Mouse (Mus musculus): ENCODE measurements around the gene Ints14. TPM values are rescaled to one million over a fixed set of nuclear protein-coding genes. Genes with fewer than 3 reads are reported as not detected.

Ints14 gene
- total and polyA plus RNA-seq, 3 experiments: 30.1 to 58.2 (median 52.9) TPM

- H3K27me3 ChIP-seq (replicated peaks): peaks cover 22% of the 10 kb centered on the region
- no peak overlapping the region for H3K4me3 ChIP-seq (replicated peaks in 1 of 3; ENCODE audit: low read depth in 2 of 3, low read length in 2 of 3, poor library complexity in 1 of 3)
- H3K27ac ChIP-seq (ENCODE audit: insufficient read depth, low read depth): no peak overlapping the region
- no peaks in the 10 kb centered on the region for H3K9me3 ChIP-seq (replicated peaks; ENCODE audit: low read length)
- no peak overlapping the region for H3K9ac ChIP-seq (ENCODE audit: insufficient read depth, low read depth)
- H3K4me1 ChIP-seq (ENCODE audit: control insufficient read depth in 1 of 2, insufficient read depth in 2 of 2): no peaks in the 10 kb centered on the region
- TF ChIP-seq BHLHE40 (IDR thresholded peaks at IDR 0.05; ENCODE audit: low read depth, low read length) (no peak), TCF12 (IDR thresholded peaks at IDR 0.05; ENCODE audit: low read depth, low read length) (no peak), CTCF (conservative IDR thresholded peaks at IDR 0.05 in 1 of 2, IDR thresholded peaks at IDR 0.05 in 1 of 2; ENCODE audit: low read depth in 2 of 2, low read length in 2 of 2) (no peak), ZKSCAN1 (IDR thresholded peaks at IDR 0.05; ENCODE audit: borderline replicate concordance, low read depth, low read length) (no peak), IRF4 (IDR thresholded peaks at IDR 0.05; ENCODE audit: low read depth, low read length) (no peak), ZC3H11A (IDR thresholded peaks at IDR 0.05; ENCODE audit: low read depth, low read length) (no peak), NELFE (IDR thresholded peaks at IDR 0.05; ENCODE audit: low read depth, low read length) (no peak), POLR2AphosphoS2 (IDR thresholded peaks at IDR 0.05; ENCODE audit: low read depth, low read length) (no peak), MYC (IDR thresholded peaks at IDR 0.05; ENCODE audit: low read depth, low read length) (no peak), KAT2A (IDR thresholded peaks at IDR 0.05; ENCODE audit: insufficient replicate concordance, low read length) (no peak)
- H3K36me3 ChIP-seq (replicated peaks in 1 of 2; ENCODE audit: control insufficient read depth in 1 of 2, insufficient read depth in 1 of 2, low read length in 1 of 2): no peaks in the 10 kb centered on the region
- no peaks in the 10 kb centered on the region for H3K79me2 ChIP-seq (replicated peaks; ENCODE audit: control insufficient read depth, extremely low read depth, insufficient read depth, poor library complexity, severe bottlenecking)
- no peak overlapping the region for H3K4me2 ChIP-seq (ENCODE audit: insufficient read depth, low read depth, poor library complexity, severe bottlenecking)
- DNase-seq (ENCODE audit: extremely low read depth): no peak
- in situ Hi-C loops (cut with MboI; ENCODE audit: low pct_ligation_motif_present, low pct_unique_long_range_greater_than_20kb, low sequenced_read_pairs): loop anchor here (25.0 kb wide), 1 partner anchor 629 kb away; no protein-coding TSS in a partner anchor
- dilution Hi-C loops (cut with MboI; ENCODE audit: extremely low pct_ligation_motif_present, extremely low pct_unique_long_range_greater_than_20kb, low sequenced_read_pairs): no loop called here
Observed at GRCm38 (mm10) chr9:64941650-64942049, 19.1 kb upstream of the Ints14 start.

DNA sequence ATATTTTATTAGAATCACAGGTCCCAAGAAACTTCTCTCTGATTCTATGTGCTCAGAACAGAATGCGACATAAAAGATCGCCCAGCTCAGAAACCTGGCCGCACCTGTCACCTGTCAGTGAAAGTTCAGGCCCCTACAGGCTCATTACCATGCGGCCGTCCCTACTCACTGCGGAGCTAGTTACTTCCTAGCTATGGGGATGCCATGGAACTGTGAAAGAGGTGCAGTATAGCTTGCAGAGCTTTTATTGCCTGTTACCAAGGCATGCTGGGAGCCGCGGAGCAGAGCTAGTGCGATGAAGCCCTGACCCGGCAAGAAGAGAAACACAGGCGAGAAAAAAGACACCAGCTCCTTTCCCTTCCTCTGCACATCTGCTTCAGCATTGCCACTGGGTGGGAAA is 16.7 kb upstream of the Ints14 start:
- in situ Hi-C loops (cut with MboI; ENCODE audit: low pct_ligation_motif_present, low pct_unique_long_range_greater_than_20kb, low sequenced_read_pairs): loop anchor here (25.0 kb wide), 1 partner anchor 632 kb away; no protein-coding TSS in a partner anchor
- no peaks in the 10 kb centered on the region for H3K36me3 ChIP-seq (replicated peaks in 1 of 2; ENCODE audit: control insufficient read depth in 1 of 2, insufficient read depth in 1 of 2, low read length in 1 of 2)
- H3K9me3 ChIP-seq (replicated peaks; ENCODE audit: low read length): no peaks in the 10 kb centered on the region
- dilution Hi-C loops (cut with MboI; ENCODE audit: extremely low pct_ligation_motif_present, extremely low pct_unique_long_range_greater_than_20kb, low sequenced_read_pairs): no loop called here
- H3K79me2 ChIP-seq (replicated peaks; ENCODE audit: control insufficient read depth, extremely low read depth, insufficient read depth, poor library complexity, severe bottlenecking): no peaks in the 10 kb centered on the region
- TF ChIP-seq KAT2A (IDR thresholded peaks at IDR 0.05; ENCODE audit: insufficient replicate concordance, low read length): no peak
- TF ChIP-seq IRF4 (IDR thresholded peaks at IDR 0.05; ENCODE audit: low read depth, low read length): no peak
- no peak for TF ChIP-seq BHLHE40 (IDR thresholded peaks at IDR 0.05; ENCODE audit: low read depth, low read length)
- TF ChIP-seq NELFE (IDR thresholded peaks at IDR 0.05; ENCODE audit: low read depth, low read length): no peak
- no peak for TF ChIP-seq HCFC1 (IDR thresholded peaks at IDR 0.05; ENCODE audit: low read depth, low read length)
- TF ChIP-seq GABPA (IDR thresholded peaks at IDR 0.05; ENCODE audit: insufficient replicate concordance, low read depth, low read length): no peak
- no peak for TF ChIP-seq CHD1 (IDR thresholded peaks at IDR 0.05; ENCODE audit: low read depth, low read length)
- no peak for TF ChIP-seq UBTF (IDR thresholded peaks at IDR 0.05; ENCODE audit: low read depth, low read length)
- TF ChIP-seq JUND (conservative IDR thresholded peaks at IDR 0.05; ENCODE audit: low read depth, low read length): no peak
- no peak for TF ChIP-seq SMC3 (IDR thresholded peaks at IDR 0.05; ENCODE audit: low read depth, low read length)
- H3K4me2 ChIP-seq (ENCODE audit: insufficient read depth, low read depth, poor library complexity, severe bottlenecking): peak overlapping the region; percentile 32; the same call in 1 of the 2 replicates
- no peak overlapping the region for H3K27ac ChIP-seq (ENCODE audit: insufficient read depth, low read depth)
- DNase-seq (ENCODE audit: extremely low read depth): no peak
- H3K4me1 ChIP-seq (ENCODE audit: control insufficient read depth in 1 of 2, insufficient read depth in 2 of 2): peaks cover 0 to 12% of the 10 kb centered on the region in 2 experiments; a peak in 2 of 4 replicates
- H3K27me3 ChIP-seq (replicated peaks): peaks cover 43% of the 10 kb centered on the region
- no peak overlapping the region for H3K9ac ChIP-seq (ENCODE audit: insufficient read depth, low read depth)
- H3K4me3 ChIP-seq (replicated peaks in 1 of 3; ENCODE audit: low read depth in 2 of 3, low read length in 2 of 3, poor library complexity in 1 of 3): no peak overlapping the region

Data from CH12.LX (cell line).